Mouse (Mus musculus) liver, embryonic 12.5 days (tissue): ENCODE measurements around the gene Pkn2. TPM values are rescaled to one million over a fixed set of nuclear protein-coding genes. Genes with fewer than 3 reads are reported as not detected.

Experiments used
- ATAC-seq: fragments of 200-750 bp; cut with Nextera tagmentation; 2 replicates; pipeline ENCODE4 v1.8.0; 2017; ENCODE audit warnings: moderate number of reproducible peaks, mild to moderate bottlenecking, moderate library complexity
- H3K27ac ChIP-seq: fragments of 300-500 bp; sonication (generic); 2 replicates; pipeline ENCODE4 v1.5.1; 2016; ENCODE audit warnings: mild to moderate bottlenecking
- H3K27me3 ChIP-seq: fragments of 300-500 bp; sonication (generic); replicated peaks from 2 replicates; pipeline ENCODE4 v1.6.1; 2016; ENCODE audit warnings: mild to moderate bottlenecking, moderate library complexity
- H3K36me3 ChIP-seq: fragments of 300-500 bp; sonication (generic); 2 replicates; pipeline ENCODE4 v1.6.1; 2016; ENCODE audit warnings: mild to moderate bottlenecking, moderate library complexity
- H3K4me1 ChIP-seq: fragments of 300-500 bp; sonication (generic); 2 replicates; pipeline ENCODE4 v1.6.1; 2016
- H3K4me2 ChIP-seq: fragments of 300-500 bp; sonication (generic); 2 replicates; pipeline ENCODE4 v1.6.1; 2016; ENCODE audit warnings: mild to moderate bottlenecking, moderate library complexity
- H3K4me3 ChIP-seq: fragments of 300-500 bp; sonication (generic); 2 replicates; pipeline ENCODE4 v1.5.1; 2016; ENCODE audit warnings: mild to moderate bottlenecking, moderate library complexity
- H3K9ac ChIP-seq: fragments of 300-500 bp; sonication (generic); 2 replicates; pipeline ENCODE4 v1.6.1; 2016; ENCODE audit warnings: mild to moderate bottlenecking, moderate library complexity
- H3K9me3 ChIP-seq: fragments of 300-500 bp; sonication (generic); replicated peaks from 2 replicates; pipeline ENCODE4 v1.6.1; 2016; ENCODE audit warnings: mild to moderate bottlenecking, moderate library complexity
- WGBS: fragments of 180-500 bp; shearing (Covaris S2); methylation state at CpG from one replicate; pipeline ENCODE4 v1.1.7; 2016; ENCODE audit not compliant: insufficient replicate concordance; 5-methylcytosine and 5-hydroxymethylcytosine counted together
- polyA plus RNA-seq: library from polyadenylated mRNA; unstranded; fragments of >200 nt; fragmentation: Nextera tagmentation; extraction: Ambion mirVana; gene quantifications from 2 replicates; pipeline ENCODE4 v1.2.1, GENCODE M21; 2016

The Pkn2 gene
- polyA plus RNA-seq, 1 experiment from 2014 or later, result 50.5 TPM

- Histone ChIP-seq H3K27ac (peak overlapping the region; percentile 81), H3K9ac (peak overlapping the region; percentile 100; the same call in 1 of the 2 replicates), H3K36me3 (no peaks in the 10 kb centered on the region), H3K4me3 (peak overlapping the region; percentile 100), H3K4me1 (peaks cover 34% of the 10 kb centered on the region), H3K27me3 (no peaks in the 10 kb centered on the region), H3K9me3 (no peaks in the 10 kb centered on the region), H3K4me2 (peak overlapping the region; percentile 76)
- ATAC-seq, result peak; percentile 19
Measured at GRCm38 (mm10) chr3:142884594-142884993, 2.8 kb upstream of the Pkn2 start.

- Histone ChIP-seq H3K27me3 (no peaks in the 10 kb centered on the region), H3K4me3 (peak overlapping the region; percentile 100), H3K4me1 (peaks cover 33% of the 10 kb centered on the region), H3K9me3 (no peaks in the 10 kb centered on the region), H3K9ac (peak overlapping the region; percentile 100), H3K27ac (peak overlapping the region; percentile 100), H3K36me3 (no peaks in the 10 kb centered on the region), H3K4me2 (peak overlapping the region; percentile 76)
- ATAC-seq, result no peak; the same call in 1 of the 2 replicates
- WGBS, result 0% methylated on average over 30 of the region's 40 CpGs
Measured at GRCm38 (mm10) chr3:142881589-142881871, 274 bp downstream of the Pkn2 start.

GRCm38 (mm10) chr3:142880790-142881588 lies 815 bp downstream of the Pkn2 start:
- H3K27ac ChIP-seq, result peak overlapping the region; percentile 100
- peak overlapping the region; percentile 100 for H3K4me3 ChIP-seq
- WGBS, result under 1% methylated on average over 72 of the region's 72 CpGs
- H3K4me1 ChIP-seq, result peaks cover 30% of the 10 kb centered on the region
- H3K36me3 ChIP-seq, result 0 out of 2 replicates have a peak, but pooled peaks cover 1% of the 10 kb centered on the region
- H3K9ac ChIP-seq, result peak overlapping the region; percentile 100
- H3K27me3 ChIP-seq, result no peaks in the 10 kb centered on the region
- H3K4me2 ChIP-seq, result peak overlapping the region; percentile 76
- H3K9me3 ChIP-seq, result no peaks in the 10 kb centered on the region
- ATAC-seq, result peak; percentile 28

DNA sequence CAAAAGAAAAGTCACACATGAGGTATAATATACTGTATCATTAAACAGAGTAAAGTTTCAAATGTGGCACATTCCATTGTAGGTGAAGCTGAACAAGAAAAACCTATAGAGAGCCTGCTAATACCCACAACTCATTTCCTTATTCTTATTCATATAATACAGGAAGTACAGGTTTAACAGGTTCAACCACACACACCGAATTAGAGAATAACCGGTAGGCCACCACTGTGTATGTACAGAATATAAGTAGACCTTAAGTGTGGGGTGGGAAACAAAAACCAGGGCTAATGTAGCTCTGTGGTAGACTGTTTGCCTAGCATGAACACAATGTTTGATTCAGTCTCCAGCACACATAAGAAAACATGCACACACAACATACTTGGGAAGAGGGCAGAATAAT lies 18.6 kb downstream of the Pkn2 start:
- Histone ChIP-seq H3K27me3 (no peaks in the 10 kb centered on the region), H3K36me3 (no peaks in the 10 kb centered on the region), H3K4me2 (no peak overlapping the region), H3K4me1 (0 out of 2 replicates have a peak, but pooled peaks cover 3% of the 10 kb centered on the region), H3K27ac (no peak overlapping the region), H3K9ac (no peak overlapping the region), H3K9me3 (no peaks in the 10 kb centered on the region), H3K4me3 (no peak overlapping the region)
- WGBS, result 79% methylated on average over 2 of the region's 2 CpGs
- ATAC-seq, result no peak

- Histone ChIP-seq H3K4me2 (no peak overlapping the region), H3K4me1 (peaks cover 17% of the 10 kb centered on the region), H3K36me3 (peaks cover 10% of the 10 kb centered on the region), H3K27ac (no peak overlapping the region), H3K9ac (no peak overlapping the region), H3K9me3 (no peaks in the 10 kb centered on the region), H3K4me3 (no peak overlapping the region), H3K27me3 (no peaks in the 10 kb centered on the region)
- 44% methylated on average over 3 of the region's 3 CpGs for WGBS
- ATAC-seq, result no peak
Measured at GRCm38 (mm10) chr3:142856832-142857231, 25.0 kb downstream of the Pkn2 start.

DNA sequence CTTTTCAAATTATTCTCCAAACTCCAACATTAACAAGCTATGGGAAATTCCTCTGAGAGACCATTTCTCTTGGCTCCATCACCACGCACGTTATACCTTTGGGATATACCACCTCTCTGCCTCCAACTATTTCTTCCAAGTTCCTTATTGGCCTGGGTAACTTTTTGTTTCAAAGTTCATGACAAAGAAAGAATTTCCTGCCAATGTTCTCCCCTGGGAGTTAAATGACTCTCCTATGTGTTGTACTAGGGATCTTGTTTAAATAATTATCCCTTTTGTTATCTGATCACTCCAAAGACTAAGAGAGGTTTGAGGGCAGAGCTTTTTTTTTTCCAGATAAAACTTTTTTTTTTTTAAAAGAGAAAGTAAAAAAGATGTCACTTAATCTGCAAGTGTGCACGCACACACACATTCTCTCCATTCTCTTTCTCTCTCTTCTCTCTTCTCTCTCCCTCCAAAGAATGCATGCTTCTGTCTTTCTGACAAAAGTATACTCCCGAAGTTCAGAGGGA lies 25.8 kb downstream of the Pkn2 start:
- no peak overlapping the region for H3K27ac ChIP-seq
- 76% methylated on average over 4 of the region's 4 CpGs for WGBS
- H3K36me3 ChIP-seq, result peaks cover 13% of the 10 kb centered on the region
- H3K9ac ChIP-seq, result no peak overlapping the region
- H3K4me3 ChIP-seq, result no peak overlapping the region
- no peaks in the 10 kb centered on the region for H3K27me3 ChIP-seq
- H3K4me2 ChIP-seq, result no peak overlapping the region
- H3K4me1 ChIP-seq, result peaks cover 17% of the 10 kb centered on the region
- no peak for ATAC-seq
- H3K9me3 ChIP-seq, result no peaks in the 10 kb centered on the region

GRCm38 (mm10) chr3:142852911-142853310 lies 28.9 kb downstream of the Pkn2 start:
- H3K27ac ChIP-seq, result no peak overlapping the region
- 94% methylated on average over 3 of the region's 3 CpGs for WGBS
- no peak for ATAC-seq
- H3K9me3 ChIP-seq, result no peaks in the 10 kb centered on the region
- H3K4me2 ChIP-seq, result no peak overlapping the region
- no peaks in the 10 kb centered on the region for H3K27me3 ChIP-seq
- no peak overlapping the region for H3K9ac ChIP-seq
- H3K4me3 ChIP-seq, result no peak overlapping the region
- peaks cover 14% of the 10 kb centered on the region for H3K4me1 ChIP-seq
- H3K36me3 ChIP-seq, result peaks cover 34% of the 10 kb centered on the region

- peaks cover 34% of the 10 kb centered on the region for H3K36me3 ChIP-seq
- H3K27me3 ChIP-seq, result no peaks in the 10 kb centered on the region
- H3K27ac ChIP-seq, result no peak overlapping the region
- WGBS, result 82% methylated on average over 3 of the region's 3 CpGs
- H3K4me1 ChIP-seq, result peaks cover 8% of the 10 kb centered on the region
- no peak overlapping the region for H3K4me3 ChIP-seq
- H3K4me2 ChIP-seq, result no peak overlapping the region
- no peak overlapping the region for H3K9ac ChIP-seq
- H3K9me3 ChIP-seq, result no peaks in the 10 kb centered on the region
- no peak for ATAC-seq
Measured at GRCm38 (mm10) chr3:142851631-142852030, 30.2 kb downstream of the Pkn2 start.

- no peak overlapping the region for H3K4me3 ChIP-seq
- 85% methylated on average over 4 of the region's 4 CpGs for WGBS
- H3K27me3 ChIP-seq, result no peaks in the 10 kb centered on the region
- no peak for ATAC-seq
- no peak overlapping the region for H3K9ac ChIP-seq
- H3K4me2 ChIP-seq, result no peak overlapping the region
- no peaks in the 10 kb centered on the region for H3K9me3 ChIP-seq
- peaks cover 10% of the 10 kb centered on the region for H3K4me1 ChIP-seq
- H3K36me3 ChIP-seq, result peaks cover 30% of the 10 kb centered on the region
- H3K27ac ChIP-seq, result no peak overlapping the region
Measured at GRCm38 (mm10) chr3:142839961-142840360, 41.8 kb downstream of the Pkn2 start.

DNA sequence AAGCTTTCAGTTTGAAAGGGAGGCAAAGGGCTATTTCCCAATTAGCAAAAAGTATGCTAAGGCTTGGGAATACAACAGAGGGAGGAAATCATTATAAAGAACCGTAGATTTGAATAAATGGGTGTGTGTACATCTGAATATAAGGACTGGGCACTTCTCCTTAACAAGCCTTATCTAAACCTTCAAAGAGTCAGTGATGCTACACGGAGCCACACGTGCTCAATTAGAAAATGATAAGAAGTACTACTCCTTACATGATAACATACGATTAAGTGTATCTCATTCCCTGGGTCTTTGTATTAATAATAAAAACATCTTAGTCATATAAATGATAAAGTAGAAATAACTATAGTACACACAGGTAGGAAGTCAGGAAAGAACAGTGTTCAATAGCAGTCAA lies 47.0 kb downstream of the Pkn2 start:
- Histone ChIP-seq H3K4me1 (peaks cover 25% of the 10 kb centered on the region), H3K36me3 (peaks cover 29% of the 10 kb centered on the region), H3K9ac (no peak overlapping the region), H3K27ac (no peak overlapping the region), H3K9me3 (no peaks in the 10 kb centered on the region), H3K4me2 (peak overlapping the region; percentile 5; the same call in 1 of the 2 replicates), H3K27me3 (no peaks in the 10 kb centered on the region), H3K4me3 (no peak overlapping the region)
- ATAC-seq, result peak; percentile 85
- 25% methylated on average over 4 of the region's 4 CpGs for WGBS

- Histone ChIP-seq H3K4me3 (no peak overlapping the region), H3K4me1 (peaks cover 25% of the 10 kb centered on the region), H3K36me3 (peaks cover 32% of the 10 kb centered on the region), H3K4me2 (no peak overlapping the region), H3K9me3 (no peaks in the 10 kb centered on the region), H3K27me3 (no peaks in the 10 kb centered on the region), H3K27ac (no peak overlapping the region), H3K9ac (no peak overlapping the region)
- 61% methylated on average over 2 of the region's 4 CpGs for WGBS
- ATAC-seq, result no peak
Measured at GRCm38 (mm10) chr3:142834024-142834423, 47.8 kb downstream of the Pkn2 start.

DNA sequence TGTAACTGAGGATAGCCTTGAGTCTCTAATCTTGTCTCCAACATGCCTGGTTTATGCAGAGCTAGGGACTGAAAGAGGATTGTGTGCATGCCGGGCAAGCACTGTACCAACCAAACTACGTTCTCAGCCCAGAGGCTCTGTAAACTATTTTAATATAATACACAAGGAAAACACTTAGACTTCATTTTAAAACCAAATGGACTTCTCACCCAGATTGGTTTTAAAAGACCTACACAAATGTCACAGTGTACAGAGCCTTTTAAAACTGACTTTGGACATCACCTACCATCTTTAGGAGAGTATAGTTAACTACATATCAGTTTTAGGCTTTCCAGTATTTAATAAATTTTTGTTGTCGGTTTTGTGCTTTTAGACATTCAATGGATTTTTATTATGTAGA lies 48.9 kb downstream of the Pkn2 start:
- Histone ChIP-seq H3K9me3 (no peaks in the 10 kb centered on the region), H3K4me2 (no peak overlapping the region), H3K9ac (no peak overlapping the region), H3K4me1 (peaks cover 25% of the 10 kb centered on the region), H3K27me3 (no peaks in the 10 kb centered on the region), H3K4me3 (no peak overlapping the region), H3K27ac (no peak overlapping the region), H3K36me3 (peaks cover 34% of the 10 kb centered on the region)
- no peak for ATAC-seq
- 78% methylated on average over 3 of the region's 3 CpGs for WGBS
